Mouse (Mus musculus): Measurements from ENCODE around the gene Hexim2. TPM values are rescaled to one million over a fixed set of nuclear protein-coding genes. Genes with fewer than 3 reads are reported as not detected.

Hexim2 gene
- total RNA-seq, 2 experiments from 2014 or later: 1.6 to 1.7 TPM

- DNase-seq: peak; percentile 81 to 84
Observed at GRCm38 (mm10) chr11:103141101-103141943, 9.1 kb downstream of the Hexim2 start.

DNA sequence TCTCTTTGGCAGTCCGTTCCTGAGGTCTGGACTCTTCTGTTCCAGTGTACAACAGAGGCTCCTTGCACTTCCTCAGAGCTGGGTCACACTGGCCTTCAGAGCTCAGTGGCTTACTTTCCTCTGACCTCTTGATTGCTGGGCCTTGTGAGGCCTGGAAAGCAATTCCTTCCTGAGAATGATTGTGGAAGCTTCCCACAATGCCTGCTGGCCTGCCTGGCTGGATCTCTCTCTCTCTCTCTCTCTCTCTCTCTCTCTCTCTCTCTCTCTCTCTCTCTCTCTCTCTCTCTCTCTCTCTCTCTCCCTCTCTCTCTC is 9.7 kb downstream of the Hexim2 start:
- DNase-seq: peak; percentile 24 to 42

DNA sequence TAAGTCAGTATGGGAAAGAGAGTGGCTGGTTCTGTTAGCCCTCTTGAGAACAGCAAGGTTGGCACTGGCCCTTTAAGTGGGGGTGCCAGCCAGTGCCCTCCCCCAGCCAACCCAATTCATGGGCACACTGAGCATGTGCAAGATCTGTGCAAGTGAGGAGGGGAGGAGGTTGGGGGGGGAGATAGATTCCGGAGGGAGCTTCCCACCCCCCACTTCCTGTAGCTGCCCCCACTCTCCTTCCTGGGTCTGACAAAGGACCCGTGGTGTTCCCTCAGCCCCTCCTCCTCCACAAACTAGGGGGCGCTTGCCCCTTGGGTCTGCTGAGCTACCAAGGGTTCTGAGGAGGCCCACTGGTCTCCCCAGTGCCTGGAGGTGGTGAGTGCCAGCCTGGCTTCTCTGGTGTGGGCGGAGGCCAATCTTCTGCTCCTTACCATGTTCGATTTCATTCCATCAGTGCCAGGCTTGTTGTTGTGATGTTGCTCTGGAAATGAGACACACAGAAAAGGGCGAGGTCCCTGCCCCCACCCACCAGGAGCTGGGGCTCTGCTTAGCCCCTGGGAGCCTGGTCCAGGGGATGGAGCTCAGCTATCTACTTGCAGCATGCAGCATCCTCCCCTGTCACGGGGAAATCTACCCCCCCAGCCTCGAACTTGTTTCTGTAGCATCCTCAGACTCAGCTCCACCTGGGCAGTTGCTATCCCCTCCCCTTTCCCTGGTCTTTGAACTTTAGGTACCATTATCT is 10.4 kb downstream of the Hexim2 start:
- DNase-seq: peak; percentile 54 to 71

GRCm38 (mm10) chr11:103144309-103145285 is 12.4 kb downstream of the Hexim2 start:
- peak; percentile 17 to 38 for DNase-seq

- no peak for DNase-seq
Observed at GRCm38 (mm10) chr11:103146386-103146785, 14.2 kb downstream of the Hexim2 start.

GRCm38 (mm10) chr11:103147766-103148165 is 15.5 kb downstream of the Hexim2 start:
- no peak for DNase-seq

DNA sequence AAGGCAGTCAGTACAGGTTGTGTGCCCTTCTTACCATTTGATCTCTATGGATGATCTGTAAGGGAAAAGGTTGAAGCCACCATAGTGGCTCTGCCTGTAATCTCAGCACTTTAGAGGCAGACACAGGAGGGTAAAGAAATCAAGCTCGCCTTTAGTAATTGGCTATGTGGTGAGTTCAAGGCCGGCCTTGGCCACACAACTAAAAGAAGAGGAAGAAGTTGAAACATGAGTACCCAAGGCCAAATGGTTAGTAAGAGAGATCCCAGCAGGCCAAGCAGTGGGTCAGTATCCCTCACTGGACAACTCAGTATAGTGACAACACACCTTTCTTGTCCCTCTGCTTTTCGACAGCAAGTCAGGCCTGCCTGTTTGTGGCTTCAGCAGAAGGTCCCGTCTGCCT is 17.5 kb downstream of the Hexim2 start:
- no peak for DNase-seq

DNA sequence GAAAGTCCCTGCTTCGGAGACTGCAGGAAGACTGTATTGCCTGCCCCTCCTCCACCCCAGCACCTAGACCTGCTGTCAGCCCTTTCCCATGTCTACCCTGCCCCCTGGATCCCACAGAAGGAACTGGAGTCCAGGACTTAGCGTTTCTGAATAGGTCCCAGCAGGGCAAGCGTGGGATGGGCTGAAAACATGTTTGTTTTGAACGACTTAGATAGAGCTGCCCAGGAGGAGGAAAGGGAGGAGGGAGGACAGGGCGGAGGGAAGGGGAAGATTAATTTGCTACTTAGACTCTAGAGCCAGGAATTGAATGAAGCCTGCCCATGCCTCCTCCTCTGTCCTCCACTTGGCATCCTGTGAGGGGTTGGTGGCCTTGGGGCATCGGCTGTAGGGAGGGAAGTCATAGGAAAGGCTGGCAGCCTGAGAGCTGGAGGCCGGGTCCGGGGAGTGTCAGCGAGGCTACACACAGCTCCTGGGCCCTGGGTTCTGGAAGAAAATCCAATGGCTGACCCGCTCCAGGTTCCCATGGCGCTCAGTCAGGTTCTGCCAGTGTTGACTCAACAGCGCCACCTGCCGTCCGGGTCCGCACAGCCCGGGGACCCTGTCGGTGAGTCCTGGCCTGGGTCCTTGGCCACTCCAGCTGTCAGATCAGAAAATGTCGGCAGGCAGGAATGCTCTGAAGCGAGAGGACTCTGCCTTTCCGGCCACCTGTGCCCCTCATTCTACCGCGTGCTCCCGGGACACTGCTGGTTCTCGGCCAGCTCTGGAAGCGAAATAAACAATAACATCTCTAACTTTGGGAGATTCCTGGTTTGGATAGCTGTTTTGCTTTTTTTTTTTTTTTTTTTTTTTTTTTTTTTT is 26.6 kb downstream of the Hexim2 start:
- peak; percentile 95 to 99 for DNase-seq

- no peak for DNase-seq
Observed at GRCm38 (mm10) chr11:103160738-103161137, 28.5 kb downstream of the Hexim2 start.

DNA sequence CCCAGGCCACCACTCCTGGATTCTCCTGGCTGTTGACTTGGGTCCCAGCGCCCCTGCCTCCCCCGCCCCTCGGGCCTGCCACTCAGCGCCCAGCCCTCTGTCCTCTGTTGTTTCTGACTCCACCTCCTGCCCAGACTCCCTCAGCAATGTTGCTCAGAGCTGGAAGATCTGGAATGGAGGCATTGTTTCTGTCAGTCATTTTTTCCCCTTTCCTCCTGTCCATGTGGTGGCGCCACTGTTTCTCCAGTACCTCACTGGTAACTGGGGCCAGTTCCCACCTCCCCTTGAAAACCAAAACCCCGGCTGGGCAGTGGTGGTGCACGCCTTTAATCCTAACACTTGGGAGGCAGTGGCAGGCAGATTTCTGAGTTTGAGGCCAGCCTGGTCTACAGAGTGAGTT is 29.2 kb downstream of the Hexim2 start:
- no peak for DNase-seq

GRCm38 (mm10) chr11:103162132-103162531 is 29.9 kb downstream of the Hexim2 start:
- DNase-seq: no peak

GRCm38 (mm10) chr11:103164391-103164790 is 32.2 kb downstream of the Hexim2 start:
- peak; percentile 36 to 46 for DNase-seq

- DNase-seq: peak; percentile 79 to 92
Observed at GRCm38 (mm10) chr11:103168690-103169390, 36.6 kb downstream of the Hexim2 start.

DNA sequence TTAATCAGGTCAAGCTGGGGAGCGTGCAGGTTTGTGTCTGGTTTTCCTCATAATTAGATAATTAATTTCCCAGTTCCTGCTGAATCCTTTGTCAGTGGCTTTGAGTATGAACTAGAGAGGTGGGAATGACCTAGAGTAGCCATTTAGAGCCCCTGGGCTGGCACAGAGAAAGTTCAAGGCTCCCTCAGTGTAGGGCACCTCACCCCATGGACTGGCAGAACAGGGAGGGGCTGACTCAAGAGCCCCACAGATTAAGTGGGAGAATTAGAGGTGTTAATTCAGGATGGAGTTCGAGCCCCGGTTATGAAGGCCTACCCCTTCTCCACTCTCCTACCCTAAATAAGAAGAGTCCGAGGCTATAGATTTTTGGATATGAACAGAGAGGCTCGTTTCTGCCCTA is 37.4 kb downstream of the Hexim2 start:
- no peak for DNase-seq

DNA sequence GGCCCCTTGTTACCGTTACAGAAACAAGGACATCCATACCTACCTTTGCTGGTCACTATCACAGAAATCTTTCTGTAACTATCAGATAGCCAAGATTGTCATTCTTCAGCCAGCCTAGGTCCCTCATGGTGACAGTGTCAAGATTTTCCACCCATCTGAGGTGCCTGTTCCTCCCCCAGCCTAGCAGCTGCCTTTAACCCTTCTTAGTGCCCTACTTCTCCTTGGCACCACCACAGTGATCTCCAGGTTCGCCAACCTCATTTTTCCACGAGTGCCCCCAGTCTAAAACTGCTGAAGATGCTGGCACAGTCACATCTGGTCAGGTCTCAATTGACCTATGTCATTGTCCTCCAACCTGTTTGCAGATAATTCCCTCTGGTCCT is 37.9 kb downstream of the Hexim2 start:
- no peak for DNase-seq

DNA sequence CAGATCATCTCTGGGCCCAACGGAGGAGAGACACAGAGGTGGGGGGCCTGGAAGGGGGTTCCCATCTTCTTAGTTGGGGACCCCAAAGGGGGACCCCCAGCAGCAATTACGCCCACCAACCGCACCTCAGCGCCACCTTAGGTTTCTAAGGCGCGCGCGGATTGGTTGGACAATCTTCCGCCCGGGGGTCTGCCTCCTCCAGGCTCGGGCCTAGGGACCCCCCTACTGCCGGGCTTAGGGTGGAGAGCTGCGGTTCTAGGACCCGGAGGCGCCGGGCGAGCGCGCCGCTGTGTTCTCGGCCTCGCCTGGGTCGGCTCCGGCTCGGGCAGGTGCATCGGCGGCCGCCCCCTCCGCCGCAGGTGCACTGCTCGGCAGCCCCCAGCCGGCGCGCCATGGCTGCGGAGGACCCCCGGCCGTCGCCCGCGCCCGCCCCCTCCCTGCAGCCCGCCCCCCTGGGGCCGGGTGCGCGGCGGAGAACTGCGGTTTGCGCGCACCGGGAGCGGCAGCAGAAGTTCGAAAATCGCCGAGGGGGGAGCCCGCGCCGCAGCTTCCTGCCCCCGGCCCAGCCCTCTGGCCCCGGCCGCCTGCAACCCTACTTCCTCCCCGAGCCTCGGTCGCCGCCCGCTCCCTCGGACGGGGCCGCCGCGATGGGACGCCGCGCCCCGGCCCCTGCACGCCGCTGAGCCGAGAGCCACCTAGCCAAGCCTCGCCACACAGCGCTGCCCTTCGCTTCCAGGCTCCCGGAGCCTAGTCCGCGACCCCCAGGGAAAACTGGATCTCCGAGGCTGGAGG is 38.5 kb downstream of the Hexim2 start, which contains the start of gene Fmnl1:
TSS of gene Fmnl1 (plus strand) at position 614 of the 792 bp plus-strand sequence.
- DNase-seq: peak; percentile 37 to 77

GRCm38 (mm10) chr11:103171286-103171620 is 39.0 kb downstream of the Hexim2 start:
- DNase-seq: peak in 1 of 2 experiments; percentile 55

DNA sequence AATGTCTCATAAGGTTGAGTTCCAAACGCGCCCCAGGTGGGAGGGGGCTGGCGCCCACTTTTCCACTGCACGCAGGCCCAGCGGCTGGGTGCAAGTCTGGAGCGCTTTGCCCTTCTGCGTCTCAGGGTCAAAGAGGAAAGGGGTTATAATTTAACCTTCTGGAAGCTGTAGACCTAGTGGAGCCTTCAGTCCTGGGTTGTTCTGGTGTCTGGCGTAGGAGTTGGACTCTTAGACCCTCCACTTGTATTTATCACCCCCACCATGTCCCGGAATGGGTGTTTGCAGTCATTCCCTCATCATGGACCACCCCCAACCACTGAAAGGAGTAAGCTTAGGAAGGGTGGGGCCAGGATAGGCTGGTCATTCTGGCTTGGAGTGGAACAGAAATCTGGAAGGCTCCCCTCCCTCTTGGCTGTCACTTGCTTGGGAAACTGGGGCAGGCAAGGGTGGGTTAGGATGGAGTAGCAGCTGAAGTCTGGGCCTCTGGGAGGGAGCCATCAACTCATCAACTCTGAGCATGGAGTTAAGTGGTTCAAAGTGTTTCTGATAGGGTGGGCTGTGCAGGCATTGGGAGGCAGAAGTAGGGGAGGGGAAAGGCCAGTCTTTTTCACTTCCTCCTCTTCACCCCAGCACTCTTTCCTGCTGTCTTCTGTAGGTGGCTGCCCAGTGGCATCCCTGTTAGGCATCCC is 39.6 kb downstream of the Hexim2 start:
- peak; percentile 62 to 73 for DNase-seq

DNA sequence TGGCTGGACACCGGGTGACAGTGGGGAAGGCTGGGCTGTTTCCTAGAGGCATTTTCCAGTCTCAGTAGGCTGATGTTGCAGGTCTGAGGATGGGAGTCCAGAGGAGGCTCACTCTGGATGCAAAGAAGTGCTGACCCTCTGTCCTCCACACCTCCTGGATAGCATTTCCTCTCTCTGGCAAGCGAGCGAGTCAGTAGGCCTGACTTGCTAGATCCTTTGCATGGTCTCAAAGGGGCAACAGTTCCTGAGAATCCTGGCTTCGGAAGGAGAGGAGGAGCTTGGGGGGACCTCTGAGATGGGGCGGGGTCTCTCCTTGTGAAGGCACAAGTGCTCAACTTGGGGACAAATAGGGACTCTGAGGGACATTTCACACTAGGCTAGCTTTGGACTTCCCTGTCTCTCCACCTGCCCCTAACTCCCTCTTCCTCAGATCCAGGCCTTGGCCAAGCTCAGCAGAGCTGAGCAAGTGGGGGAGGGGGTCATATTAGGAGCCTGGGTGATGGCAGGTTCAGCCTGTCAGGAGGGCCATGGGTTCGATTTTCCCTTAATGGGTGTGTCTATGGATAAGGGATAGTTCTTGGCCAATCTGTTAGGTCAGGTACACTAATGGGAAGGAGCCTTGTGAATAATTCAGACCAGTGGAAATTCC is 40.3 kb downstream of the Hexim2 start:
- DNase-seq: no peak

All from heart, adult 18-20 months (tissue).